Mouse (Mus musculus): ENCODE measurements at regions not wholly inside any gene's neighbourhood (a gene's known extent, or its start where the extent isn't known, plus 50 kb on each side); places are given as distances from the start of the nearest gene placed in this dataset.
A peak's percentile ranks its signal among the peaks of the same experiment; 100 is the strongest.

DNA sequence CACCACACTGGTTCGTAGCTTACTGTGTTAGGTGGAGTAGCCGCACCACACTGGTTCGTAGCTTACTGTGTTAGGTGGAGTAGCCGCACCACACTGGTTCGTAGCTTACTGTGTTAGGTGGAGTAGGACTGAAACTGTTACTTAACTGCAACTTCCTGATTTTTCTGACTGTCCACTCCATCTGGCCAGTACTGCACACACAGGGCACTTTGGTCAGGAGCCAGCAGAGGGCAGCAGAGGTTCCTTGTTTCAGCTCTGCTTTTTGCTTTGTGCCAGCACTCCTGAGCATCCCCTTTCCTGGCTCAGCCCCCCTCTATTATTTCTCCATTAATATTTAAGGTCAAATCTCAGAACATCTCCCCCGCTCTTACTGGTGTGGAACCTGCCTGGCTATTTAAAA, 705.2 kb upstream of the 4930444P10Rik start:
- TF ChIP-seq MAFK (IDR thresholded peaks at IDR 0.05; ENCODE audit: insufficient read depth, low read depth, low read length) (no peak), ZC3H11A (IDR thresholded peaks at IDR 0.05; ENCODE audit: borderline replicate concordance, low read depth, low read length) (peak; percentile 88; the same call in 1 of the 2 replicates), HCFC1 (IDR thresholded peaks at IDR 0.05; ENCODE audit: borderline replicate concordance, insufficient read depth, low read length) (no peak), ZNF384 (IDR thresholded peaks at IDR 0.05; ENCODE audit: low read depth, low read length) (no peak)

All from ES-E14 (cell line).